Mouse (Mus musculus) spleen, adult 2 months (tissue): ENCODE measurements around the gene Auts2. TPM values are rescaled to one million over a fixed set of nuclear protein-coding genes. Genes with fewer than 3 reads are reported as not detected.

Source experiments
- DNase-seq, 2 experiments: peaks; one replicate each; pipeline versions ENCODE4 v3.0.0 to v3.0.0-alpha.2; 2012 to 2021; ENCODE audit warnings: low spot score in 2 of 2, low read depth in 1 of 2
- H3K27ac ChIP-seq: fragments of 200-500 bp; 2 replicates; pipeline ENCODE4 v1.5.1; 2012; ENCODE audit warnings: low read length, inconsistent platforms; ENCODE audit not compliant: insufficient read depth
- H3K27me3 ChIP-seq: fragments of 200-500 bp; 2 replicates; pipeline ENCODE4 v1.6.1; 2012; ENCODE audit warnings: mild to moderate bottlenecking, moderate library complexity, low read length, inconsistent platforms; ENCODE audit not compliant: control insufficient read depth, insufficient read depth
- H3K36me3 ChIP-seq: fragments of 200-500 bp; 2 replicates; pipeline ENCODE4 v1.6.1; 2012; ENCODE audit warnings: mild to moderate bottlenecking, low read length, inconsistent platforms; ENCODE audit not compliant: control insufficient read depth, insufficient read depth
- H3K4me1 ChIP-seq: fragments of 200-500 bp; 2 replicates; pipeline ENCODE4 v1.6.1; 2011; ENCODE audit warnings: inconsistent platforms; ENCODE audit not compliant: control insufficient read depth, insufficient read depth, insufficient read length
- H3K4me3 ChIP-seq: fragments of 200-500 bp; 2 replicates; pipeline ENCODE4 v1.5.1; 2011; ENCODE audit warnings: mild to moderate bottlenecking, inconsistent platforms; ENCODE audit not compliant: insufficient read depth, insufficient read length; ENCODE audit errors: extremely low read depth
- CTCF ChIP-seq: fragments of 200-500 bp; IDR thresholded peaks from 2 replicates; pipeline ENCODE4 v1.5.1; 2011; ENCODE audit warnings: mild to moderate bottlenecking, inconsistent platforms; ENCODE audit not compliant: insufficient read depth, insufficient read length, insufficient replicate concordance; ENCODE audit errors: extremely low read depth
- POLR2A ChIP-seq: fragments of 200-500 bp; IDR thresholded peaks from 2 replicates; pipeline ENCODE4 v1.6.1; 2011; ENCODE audit warnings: low read depth, low read length, inconsistent platforms
- WGBS: fragments of 180-500 bp; shearing (Covaris S2); methylation state at CpG from one replicate; pipeline ENCODE4 v1.1.7; 2018; 5-methylcytosine and 5-hydroxymethylcytosine counted together
- polyA plus RNA-seq: library from polyadenylated mRNA; depleted of rRNA; stranded (reverse); fragments of >200 nt; gene quantifications from 2 replicates; pipeline ENCODE4 v1.2.3, GENCODE M21; 2012

The Auts2 gene
- polyA plus RNA-seq, 1 experiment: 1.3 TPM

DNA sequence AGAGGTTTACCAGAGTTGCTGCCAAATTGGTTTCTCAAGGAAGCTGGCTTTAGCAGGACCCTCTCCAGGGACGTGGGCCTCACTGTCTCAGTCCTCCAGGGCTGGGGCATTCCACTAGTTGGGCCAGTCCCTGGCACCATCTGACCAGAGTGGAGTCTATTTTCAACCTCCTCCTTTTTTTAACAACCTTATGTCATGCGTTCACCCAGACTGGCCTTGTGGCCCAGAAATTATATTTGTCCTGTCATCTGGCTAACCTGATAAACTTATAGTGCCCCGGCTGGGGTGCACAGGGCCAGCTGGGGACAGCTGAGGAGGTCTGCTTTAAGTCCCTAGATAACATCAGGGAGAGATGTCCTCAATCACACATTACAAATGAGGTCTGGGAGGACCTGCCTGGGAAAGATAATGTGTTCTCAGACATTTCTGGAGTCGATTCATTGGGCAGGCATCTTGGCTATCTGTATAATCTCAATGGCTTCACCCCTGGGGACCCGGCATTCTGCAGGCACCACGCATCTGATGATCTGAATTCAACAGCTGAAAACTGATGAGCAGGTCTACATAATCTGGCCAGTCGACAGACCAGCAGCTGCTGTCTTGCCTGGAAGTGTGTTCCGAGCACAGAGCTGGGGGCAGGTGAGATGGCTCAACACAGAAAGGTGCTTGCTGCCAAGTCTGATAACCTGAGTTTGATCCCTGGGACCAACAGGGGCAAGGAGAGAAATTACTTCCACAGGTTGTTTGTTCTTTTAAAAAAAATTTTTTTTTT, 984.6 kb downstream of the Auts2 start:
- Histone ChIP-seq H3K4me1 (no peaks in the 10 kb centered on the region), H3K36me3 (no peaks in the 10 kb centered on the region), H3K27me3 (no peaks in the 10 kb centered on the region), H3K4me3 (no peak overlapping the region), H3K27ac (no peak overlapping the region)
- 78% methylated on average over 8 of the region's 8 CpGs for WGBS
- TF ChIP-seq CTCF (no peak), POLR2A (no peak)
- no peak for DNase-seq

DNA sequence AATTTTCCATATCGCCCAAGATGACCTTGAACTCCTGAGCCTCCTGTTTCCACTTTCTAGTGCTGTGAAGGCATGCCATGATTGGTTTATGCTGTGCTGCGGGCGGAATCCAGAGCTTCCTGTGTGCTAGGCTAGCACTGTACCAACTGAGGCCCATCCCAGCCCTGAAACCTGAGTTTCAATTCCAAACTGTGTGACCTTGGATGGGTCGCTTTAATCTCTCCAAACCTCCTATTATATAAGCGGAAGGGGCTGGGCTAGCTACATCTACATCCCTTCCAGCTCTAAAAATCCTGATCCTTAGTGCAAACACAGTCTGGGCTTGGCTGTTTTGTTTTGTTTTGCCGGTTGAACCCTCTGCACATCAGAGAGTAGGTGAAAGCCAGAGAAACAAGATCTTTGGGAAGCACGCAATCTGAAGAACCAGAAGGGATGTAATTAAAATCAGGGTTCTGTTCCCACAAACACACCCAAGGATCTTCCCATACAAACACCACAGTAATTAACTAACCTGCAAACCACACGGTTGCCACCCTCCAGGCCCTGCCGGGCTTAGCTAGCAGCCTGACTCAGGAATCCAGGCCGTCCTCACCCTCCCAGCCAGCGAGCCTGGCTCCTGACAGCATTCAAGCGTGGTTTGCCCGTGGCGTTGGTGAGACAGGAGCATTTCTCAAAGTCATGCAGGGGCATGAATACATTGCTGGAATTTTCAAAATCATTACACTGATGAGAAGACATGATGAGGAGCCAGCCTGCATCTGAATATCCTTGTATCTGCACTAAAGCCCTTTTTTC, 985.4 kb downstream of the Auts2 start:
- WGBS: 86% methylated on average over 14 of the region's 14 CpGs
- TF ChIP-seq POLR2A (no peak), CTCF (no peak)
- no peak overlapping the region for H3K4me3 ChIP-seq
- H3K27me3 ChIP-seq: no peaks in the 10 kb centered on the region
- H3K4me1 ChIP-seq: no peaks in the 10 kb centered on the region
- H3K36me3 ChIP-seq: no peaks in the 10 kb centered on the region
- no peak overlapping the region for H3K27ac ChIP-seq
- no peak for DNase-seq

DNA sequence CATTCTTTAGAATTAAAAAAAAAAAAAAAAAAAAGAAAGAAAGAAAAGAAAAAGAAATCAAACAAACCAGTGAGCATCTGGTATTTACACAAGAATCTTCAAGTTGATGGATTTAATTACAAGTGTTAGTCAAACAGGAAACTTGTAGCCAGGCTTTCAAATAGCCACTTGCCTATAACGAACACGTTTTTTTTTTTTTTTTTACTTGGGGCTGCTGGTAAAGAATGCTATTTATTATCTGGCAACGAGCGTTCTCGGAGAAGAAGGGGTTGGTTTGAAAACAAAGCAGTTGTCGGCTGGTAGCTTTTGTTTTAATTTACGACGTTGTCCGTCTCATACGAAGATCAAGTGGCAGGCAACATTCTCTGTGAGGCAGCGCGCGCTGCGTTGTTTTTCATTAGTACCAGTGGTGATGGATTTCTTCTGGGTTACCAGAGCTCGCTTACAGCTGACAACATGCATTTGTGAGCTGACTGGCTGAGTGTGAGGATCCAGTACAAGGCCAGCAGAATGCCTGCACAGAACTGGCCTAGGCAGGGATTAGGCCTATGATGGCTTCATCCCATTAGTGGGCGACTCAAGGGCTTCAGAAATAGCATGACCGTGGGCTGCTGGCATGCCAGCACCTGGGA, 994.1 kb downstream of the Auts2 start:
- 53% methylated on average over 17 of the region's 17 CpGs for WGBS
- Histone ChIP-seq H3K27me3 (no peaks in the 10 kb centered on the region), H3K4me1 (no peaks in the 10 kb centered on the region), H3K36me3 (no peaks in the 10 kb centered on the region), H3K27ac (no peak overlapping the region), H3K4me3 (no peak overlapping the region)
- DNase-seq: no peak
- no peak for TF ChIP-seq CTCF
- no peak for TF ChIP-seq POLR2A

DNA sequence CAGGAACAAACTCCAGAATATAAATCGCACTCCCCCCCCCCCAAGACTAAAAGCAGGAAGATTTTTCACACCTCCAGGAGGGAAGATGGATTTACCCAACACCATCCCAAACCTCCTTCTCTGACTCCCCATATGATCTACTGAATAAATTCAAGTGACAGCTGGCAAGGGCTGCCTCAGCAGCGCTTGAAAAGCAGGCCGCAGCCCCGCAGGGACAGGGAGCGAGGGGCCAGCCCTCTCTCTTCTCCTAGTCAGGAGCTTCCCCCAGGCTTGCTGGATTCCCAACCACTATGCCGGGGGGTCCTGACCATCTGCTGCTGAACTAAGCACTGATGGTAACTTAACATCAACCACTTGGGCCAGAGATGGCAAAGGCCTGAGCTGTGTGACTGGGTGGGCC, 995.2 kb downstream of the Auts2 start:
- WGBS: 97% methylated on average over 6 of the region's 6 CpGs
- Histone ChIP-seq H3K27ac (no peak overlapping the region), H3K4me3 (no peak overlapping the region), H3K27me3 (no peaks in the 10 kb centered on the region), H3K4me1 (no peaks in the 10 kb centered on the region), H3K36me3 (no peaks in the 10 kb centered on the region)
- no peak for DNase-seq
- no peak for TF ChIP-seq POLR2A
- no peak for TF ChIP-seq CTCF

DNA sequence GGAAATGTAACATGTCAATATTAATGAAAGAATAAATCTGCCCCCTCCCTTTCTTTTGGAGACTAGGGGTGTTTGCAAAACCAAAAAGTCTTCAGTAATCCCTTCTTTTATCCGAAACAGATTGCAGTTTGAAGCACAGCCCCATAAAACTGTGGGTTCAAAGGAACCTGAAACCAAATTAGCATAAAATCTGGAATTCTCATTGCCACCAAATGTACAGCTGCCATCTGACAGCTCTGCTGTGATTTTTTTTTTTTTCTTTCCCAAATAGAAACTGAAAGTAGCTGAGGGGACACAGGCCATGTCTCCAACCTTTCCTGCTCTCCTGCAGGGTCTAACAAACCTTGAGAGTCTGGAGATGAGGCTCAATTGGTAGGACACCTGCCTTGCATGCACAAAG, 996.7 kb downstream of the Auts2 start:
- no peak overlapping the region for H3K4me3 ChIP-seq
- DNase-seq: no peak
- no peaks in the 10 kb centered on the region for H3K27me3 ChIP-seq
- WGBS: 66% methylated on average over 1 of the region's 1 CpGs
- H3K4me1 ChIP-seq: no peaks in the 10 kb centered on the region
- H3K36me3 ChIP-seq: no peaks in the 10 kb centered on the region
- no peak overlapping the region for H3K27ac ChIP-seq
- TF ChIP-seq CTCF (no peak), POLR2A (no peak)

DNA sequence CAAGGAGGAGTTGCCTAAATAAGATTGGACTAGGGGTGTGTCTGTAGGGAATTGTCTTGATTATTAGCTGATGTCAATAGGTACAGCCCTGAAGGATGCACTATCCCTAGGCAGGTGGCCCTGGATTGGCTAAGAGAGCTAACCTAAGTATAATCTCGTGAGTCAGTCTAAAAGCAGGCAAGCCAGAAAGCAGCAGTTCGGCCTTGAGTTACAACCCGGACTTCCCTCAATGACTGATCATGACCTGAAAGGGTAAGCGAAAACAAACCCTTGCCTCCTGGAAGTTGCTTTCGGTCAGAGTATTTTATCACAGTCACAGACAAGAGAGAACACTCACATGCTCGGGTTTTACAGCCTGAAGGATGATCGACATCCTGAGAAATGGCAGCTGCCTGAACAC, 998.8 kb downstream of the Auts2 start:
- no peaks in the 10 kb centered on the region for H3K27me3 ChIP-seq

More for the DNA sequence above, 998.8 kb downstream of the Auts2 start:
- H3K27ac ChIP-seq: no peak overlapping the region
- WGBS: 91% methylated on average over 7 of the region's 7 CpGs
- TF ChIP-seq POLR2A: no peak
- TF ChIP-seq CTCF: no peak
- H3K4me3 ChIP-seq: no peak overlapping the region
- no peak for DNase-seq
- no peaks in the 10 kb centered on the region for H3K4me1 ChIP-seq
- no peaks in the 10 kb centered on the region for H3K36me3 ChIP-seq
